Mouse (Mus musculus): ENCODE results near the gene Tacc2. TPM values are rescaled to one million over a fixed set of nuclear protein-coding genes. Genes with fewer than 3 reads are reported as not detected.

The Tacc2 gene
- 267 TPM for polyA plus RNA-seq (2014; fragmentation: Illumina TruSeq; extraction: RNeasy Lipid Tissue Mini Kit (QIAGEN cat#74804); ENCODE audit: low read depth, low replicate concordance)

GRCm38 (mm10) chr7:130577388-130578003 lies at the start of gene Tacc2:
TSS of gene Tacc2 (plus strand) at chr7:130577438.

GRCm38 (mm10) chr7:130572821-130573220 lies 4.4 kb upstream of the Tacc2 start, which contains the start of gene Nsmce4a:
TSS of gene Nsmce4a (minus strand) at chr7:130573118.

GRCm38 (mm10) chr7:130773914-130774630 lies 196.8 kb downstream of the Tacc2 start, which contains the start of gene Btbd16:
TSS of gene Btbd16 (plus strand) at chr7:130774069.

Other genes starting within 250 kb of the Tacc2 start
- 30.6 TPM for gene Ate1, start 57.1 kb upstream of the Tacc2 start, polyA plus RNA-seq (2014; fragmentation: Illumina TruSeq; extraction: RNeasy Lipid Tissue Mini Kit (QIAGEN cat#74804); ENCODE audit: low read depth, low replicate concordance)
- gene Nsmce4a, start 4.3 kb upstream of the Tacc2 start, polyA plus RNA-seq (2014; fragmentation: Illumina TruSeq; extraction: RNeasy Lipid Tissue Mini Kit (QIAGEN cat#74804); ENCODE audit: low read depth, low replicate concordance) = 65.4 TPM
- 0.21 TPM for gene Btbd16, start 196.6 kb downstream of the Tacc2 start, polyA plus RNA-seq (2014; fragmentation: Illumina TruSeq; extraction: RNeasy Lipid Tissue Mini Kit (QIAGEN cat#74804); ENCODE audit: low read depth, low replicate concordance)

All from heart, adult 10 weeks (tissue).